ENCODE assay signal across 22 mouse cellular contexts in genomic region chr17:47427316-47427715, GRCm38 (mm10). TPM values are rescaled to one million over a fixed set of nuclear protein-coding genes. Genes with fewer than 3 reads are reported as not detected.
A peak's percentile ranks its signal among the peaks of the same experiment; 100 is the strongest.
DNase-seq lines count a peak whose midpoint lies in the region; ATAC-seq and TF ChIP-seq lines count a peak whose summit lies in the region.
"Had no signal": no experiment of that assay in that cellular context is flagged by ENCODE, and none has a peak within 500 bp of the region (broad histone marks: within the 10 kb centered on the region; RNA-seq: fewer than 3 reads in every experiment).

No protein-coding gene starts in this region.

- H3K4me1 ChIP-seq in liver, embryonic 14.5 days (replicated peaks; ENCODE audit: control insufficient read depth in 2 of 2, insufficient read depth in 2 of 2, low read length in 1 of 2): no peaks in the 10 kb centered on the region
- peaks cover 7% of the 10 kb centered on the region for H3K4me1 ChIP-seq in liver, embryonic 12.5 days
- no peaks in the 10 kb centered on the region for H3K4me1 ChIP-seq in midbrain, embryonic 14.5 days (ENCODE audit: control insufficient read depth, insufficient read depth, low read length)

- no peaks in the 10 kb centered on the region for H3K36me3 ChIP-seq in liver, embryonic 14.5 days (replicated peaks; ENCODE audit: control insufficient read depth, insufficient read depth, low read depth)
- H3K36me3 ChIP-seq in liver, embryonic 12.5 days: no peaks in the 10 kb centered on the region
- no peaks in the 10 kb centered on the region for H3K36me3 ChIP-seq in midbrain, embryonic 14.5 days (ENCODE audit: control insufficient read depth, insufficient read depth, low read length)
- H3K36me3 ChIP-seq: embryonic facial prominence, embryonic 15.5 days; forebrain, embryonic 12.5 days; hindbrain, embryonic 10.5 days; limb, embryonic 10.5 days had no signal

- H3K9me3 ChIP-seq in liver, embryonic 14.5 days (ENCODE audit: control insufficient read depth, low read length): no peaks in the 10 kb centered on the region
- H3K9me3 ChIP-seq in liver, embryonic 12.5 days (replicated peaks): no peaks in the 10 kb centered on the region
- H3K9me3 ChIP-seq in midbrain, embryonic 14.5 days (ENCODE audit: control insufficient read depth, low read length): no peaks in the 10 kb centered on the region
- H3K9me3 ChIP-seq: embryonic facial prominence, embryonic 15.5 days; forebrain, embryonic 12.5 days; hindbrain, embryonic 10.5 days; limb, embryonic 10.5 days had no signal

- intact Hi-C loops in gastrocnemius, adult 2 months (cut with DNase I): no loop called here

- 60% methylated on average over 6 of the region's 6 CpGs for WGBS in liver, embryonic 14.5 days (ENCODE audit: insufficient replicate concordance)
- 55% methylated on average over 6 of the region's 6 CpGs for WGBS in liver, embryonic 12.5 days (ENCODE audit: insufficient replicate concordance)
- WGBS in midbrain, embryonic 14.5 days: 74% methylated on average over 6 of the region's 6 CpGs

- no peak overlapping the region for H3K27ac ChIP-seq in liver, embryonic 14.5 days
- no peak overlapping the region for H3K27ac ChIP-seq in liver, embryonic 12.5 days
- no peak overlapping the region for H3K27ac ChIP-seq in midbrain, embryonic 14.5 days (replicated peaks; ENCODE audit: low read depth, low read length)
- H3K27ac ChIP-seq in gastrocnemius, adult 2 months: no peak overlapping the region
- H3K27ac ChIP-seq: embryonic facial prominence, embryonic 15.5 days; forebrain, embryonic 12.5 days; hindbrain, embryonic 10.5 days; limb, embryonic 10.5 days had no signal

- H3K27me3 ChIP-seq in liver, embryonic 14.5 days (ENCODE audit: control insufficient read depth, insufficient read depth, low read length): no peaks in the 10 kb centered on the region
- H3K27me3 ChIP-seq in liver, embryonic 12.5 days (replicated peaks): peaks cover 26% of the 10 kb centered on the region
- H3K27me3 ChIP-seq in midbrain, embryonic 14.5 days (ENCODE audit: control insufficient read depth, insufficient read depth, low read length): no peaks in the 10 kb centered on the region
- H3K27me3 ChIP-seq: embryonic facial prominence, embryonic 15.5 days had no signal

- TF ChIP-seq EP300 in liver, embryonic 14.5 days (IDR thresholded peaks at IDR 0.05; ENCODE audit: low read depth): no peak

- H3K9ac ChIP-seq in liver, embryonic 14.5 days (replicated peaks): no peak overlapping the region
- H3K9ac ChIP-seq in liver, embryonic 12.5 days: no peak overlapping the region
- no peak overlapping the region for H3K9ac ChIP-seq in midbrain, embryonic 14.5 days (replicated peaks; ENCODE audit: low read length)
- H3K9ac ChIP-seq: embryonic facial prominence, embryonic 15.5 days; forebrain, embryonic 12.5 days had no signal

- no peak for ATAC-seq in liver, embryonic 14.5 days (ENCODE audit: insufficient read depth)
- ATAC-seq in liver, embryonic 12.5 days: no peak
- ATAC-seq in midbrain, embryonic 14.5 days (ENCODE audit: low FRiP score, low TSS enrichment): no peak
- ATAC-seq: intestine, embryonic 16.5 days had no signal

- H3K4me2 ChIP-seq in liver, embryonic 14.5 days (ENCODE audit: low read depth): no peak overlapping the region
- no peak overlapping the region for H3K4me2 ChIP-seq in liver, embryonic 12.5 days
- no peak overlapping the region for H3K4me2 ChIP-seq in midbrain, embryonic 14.5 days (ENCODE audit: low read length)
- H3K4me2 ChIP-seq: embryonic facial prominence, embryonic 15.5 days; forebrain, embryonic 12.5 days had no signal

- DNase-seq in liver, embryonic 14.5 days (ENCODE audit: low read depth in 3 of 3, low spot score in 3 of 3): no peak
- DNase-seq in thymus, postnatal 4 days: peak; percentile 72
- no peak for DNase-seq in thymus, adult 18-20 months
- no peak for DNase-seq in brain, embryonic 14.5 days (ENCODE audit: low read depth)
- no peak for DNase-seq in midbrain, embryonic 14.5 days
- no peak for DNase-seq in gastrocnemius, adult 2 months
- DNase-seq: adrenal gland, adult 2 months; cerebellum, adult 9-10 months; heart, adult 11 months; kidney, postnatal 25 days; lung, adult 18-20 months; retina, postnatal 1 day; spleen, adult 18-20 months had no signal

- TF ChIP-seq POLR2A in brain, embryonic 14.5 days (IDR thresholded peaks at IDR 0.05; ENCODE audit: borderline replicate concordance, extremely low read depth, insufficient read depth, insufficient read length, poor library complexity, severe bottlenecking): no peak

- no peak overlapping the region for H3K4me3 ChIP-seq in liver, embryonic 14.5 days (ENCODE audit: insufficient read depth in 1 of 2, low read depth in 2 of 2, low read length in 2 of 2)
- H3K4me3 ChIP-seq in liver, embryonic 12.5 days: no peak overlapping the region
- H3K4me3 ChIP-seq in midbrain, embryonic 14.5 days (replicated peaks; ENCODE audit: low read depth, low read length): no peak overlapping the region
- H3K4me3 ChIP-seq in gastrocnemius, adult 2 months: no peak overlapping the region
- H3K4me3 ChIP-seq: embryonic facial prominence, embryonic 15.5 days; forebrain, embryonic 12.5 days; hindbrain, embryonic 10.5 days; limb, embryonic 10.5 days had no signal

- peak; percentile 62 for TF ChIP-seq CTCF in liver, embryonic 14.5 days (IDR thresholded peaks at IDR 0.05; ENCODE audit: low read depth)
- TF ChIP-seq CTCF in brain, embryonic 14.5 days (IDR thresholded peaks at IDR 0.05; ENCODE audit: borderline replicate concordance, extremely low read depth, insufficient read depth, insufficient read length): peak; percentile 25; the same call in 1 of the 2 replicates
- no peak for TF ChIP-seq CTCF in gastrocnemius, adult 2 months (IDR thresholded peaks at IDR 0.05)

RNA-seq across cellular contexts. Expression of gene AI661453, which starts 9.1 kb away (rescaled TPM):
- 0.44 and 0.56 TPM in 2 replicates for polyA plus RNA-seq in liver, embryonic 14.5 days (2012; rRNA removed)
- polyA plus RNA-seq in liver, embryonic 14.5 days (2014; fragmentation: Nextera tagmentation; extraction: Ambion mirVana): 0.42 and 0.56 TPM in 2 replicates
- polyA plus RNA-seq in liver, embryonic 12.5 days (2016; fragmentation: Nextera tagmentation; extraction: Ambion mirVana): 0.10 and 0.31 TPM in 2 replicates
- polyA plus RNA-seq in brain, embryonic 14.5 days (2012; rRNA removed): 0.42 and 0.85 TPM in 2 replicates
- 0.05 and 0.15 TPM in 2 replicates for polyA plus RNA-seq in midbrain, embryonic 14.5 days (2014; fragmentation: Nextera tagmentation; extraction: Ambion mirVana)
- total RNA-seq in gastrocnemius, adult 2 months (2021): under 1 TPM; 0.23 to 0.45 TPM
- polyA plus RNA-seq: neural tube, embryonic 14.5 days had no signal

RNA-seq across cellular contexts. Expression of gene 1700001C19Rik, which starts 9.9 kb away (rescaled TPM):
- polyA plus RNA-seq in liver, embryonic 14.5 days (2012; rRNA removed): 0.89 and 0.93 TPM in 2 replicates
- 1.1 and 1.2 TPM in 2 replicates for polyA plus RNA-seq in liver, embryonic 14.5 days (2014; fragmentation: Nextera tagmentation; extraction: Ambion mirVana)
- 0.62 and 0.66 TPM in 2 replicates for polyA plus RNA-seq in liver, embryonic 12.5 days (2016; fragmentation: Nextera tagmentation; extraction: Ambion mirVana)
- polyA plus RNA-seq in brain, embryonic 14.5 days (2012; rRNA removed): 0.41 and 0.53 TPM in 2 replicates
- 0.72 and 0.76 TPM in 2 replicates for polyA plus RNA-seq in midbrain, embryonic 14.5 days (2014; fragmentation: Nextera tagmentation; extraction: Ambion mirVana)
- not detected for total RNA-seq in gastrocnemius, adult 2 months (2021)
- total RNA-seq: adrenal gland, adult 2 months; layer of hippocampus, postnatal 25 days; megakaryocyte, adult 5-6 weeks had no signal

RNA-seq across cellular contexts. Expression of gene Guca1a, which starts 26.9 kb away (rescaled TPM):
- polyA plus RNA-seq in liver, embryonic 14.5 days (2012; rRNA removed): 0.63 and 0.69 TPM in 2 replicates
- polyA plus RNA-seq in liver, embryonic 14.5 days (2014; fragmentation: Nextera tagmentation; extraction: Ambion mirVana): 1.0 and 1.1 TPM in 2 replicates
- 0.97 and 1.4 TPM in 2 replicates for polyA plus RNA-seq in liver, embryonic 12.5 days (2016; fragmentation: Nextera tagmentation; extraction: Ambion mirVana)
- polyA plus RNA-seq in brain, embryonic 14.5 days (2012; rRNA removed): 0.43 and 0.83 TPM in 2 replicates
- 0.26 and 0.50 TPM in 2 replicates for polyA plus RNA-seq in midbrain, embryonic 14.5 days (2014; fragmentation: Nextera tagmentation; extraction: Ambion mirVana)
- not detected for total RNA-seq in gastrocnemius, adult 2 months (2021)

RNA-seq across cellular contexts. Expression of gene Guca1b, which starts 42.1 kb away (rescaled TPM):
- 0.41 and 0.44 TPM in 2 replicates for polyA plus RNA-seq in liver, embryonic 14.5 days (2012; rRNA removed)
- 0.14 and 0.18 TPM in 2 replicates for polyA plus RNA-seq in liver, embryonic 14.5 days (2014; fragmentation: Nextera tagmentation; extraction: Ambion mirVana)
- 0.48 and 0.56 TPM in 2 replicates for polyA plus RNA-seq in liver, embryonic 12.5 days (2016; fragmentation: Nextera tagmentation; extraction: Ambion mirVana)
- polyA plus RNA-seq in brain, embryonic 14.5 days (2012; rRNA removed): 1.2 TPM in 2 replicates
- polyA plus RNA-seq in midbrain, embryonic 14.5 days (2014; fragmentation: Nextera tagmentation; extraction: Ambion mirVana): 0.30 and 0.69 TPM in 2 replicates
- under 1 TPM; 0.54 to 0.78 TPM for total RNA-seq in gastrocnemius, adult 2 months (2021)

RNA-seq across cellular contexts. Expression of gene Mrps10, which starts 58.6 kb away (rescaled TPM):
- polyA plus RNA-seq in liver, embryonic 14.5 days (2012; rRNA removed): 15.7 and 20.7 TPM in 2 replicates
- 46.5 and 47.5 TPM in 2 replicates for polyA plus RNA-seq in liver, embryonic 14.5 days (2014; fragmentation: Nextera tagmentation; extraction: Ambion mirVana)
- 66.2 and 70.4 TPM in 2 replicates for polyA plus RNA-seq in liver, embryonic 12.5 days (2016; fragmentation: Nextera tagmentation; extraction: Ambion mirVana)
- polyA plus RNA-seq in brain, embryonic 14.5 days (2012; rRNA removed): 46.2 and 47.5 TPM in 2 replicates
- polyA plus RNA-seq in midbrain, embryonic 14.5 days (2014; fragmentation: Nextera tagmentation; extraction: Ambion mirVana): 79.6 and 83.3 TPM in 2 replicates
- 10 to 100 TPM; 31.5 to 33.2 TPM for total RNA-seq in gastrocnemius, adult 2 months (2021)
